Mouse (Mus musculus): ENCODE results near the gene Lgmn. TPM values are rescaled to one million over a fixed set of nuclear protein-coding genes. Genes with fewer than 3 reads are reported as not detected.

The Lgmn gene
- total RNA-seq, 2 experiments from 2014 or later = 29.4 to 31.9 TPM

GRCm38 (mm10) chr12:102434107-102434506 is 5.5 kb downstream of the Lgmn start:
- DNase-seq = no peak

- DNase-seq = no peak
These were observed 7.4 kb downstream of the Lgmn start for GRCm38 (mm10) chr12:102432238-102432637.

- no peak for DNase-seq
These were observed 9.4 kb downstream of the Lgmn start for GRCm38 (mm10) chr12:102430228-102430627.

- DNase-seq = no peak
These were observed 10.0 kb downstream of the Lgmn start for GRCm38 (mm10) chr12:102429656-102430055.

GRCm38 (mm10) chr12:102426285-102426684 is 13.3 kb downstream of the Lgmn start:
- DNase-seq = no peak

- no peak for DNase-seq
These were observed 14.5 kb downstream of the Lgmn start for GRCm38 (mm10) chr12:102425048-102425578.

GRCm38 (mm10) chr12:102424456-102424855 is 15.2 kb downstream of the Lgmn start:
- DNase-seq = no peak

GRCm38 (mm10) chr12:102423625-102424024 is 16.0 kb downstream of the Lgmn start:
- DNase-seq = no peak

GRCm38 (mm10) chr12:102422623-102423320 is 16.8 kb downstream of the Lgmn start:
- DNase-seq = no peak

GRCm38 (mm10) chr12:102422065-102422464 is 17.5 kb downstream of the Lgmn start:
- peak; percentile 63 for DNase-seq

- no peak for DNase-seq
These were observed 19.3 kb downstream of the Lgmn start for GRCm38 (mm10) chr12:102420168-102420890.

GRCm38 (mm10) chr12:102419544-102419943 is 20.1 kb downstream of the Lgmn start:
- DNase-seq = no peak

GRCm38 (mm10) chr12:102417701-102418100 is 21.9 kb downstream of the Lgmn start:
- no peak for DNase-seq

- no peak for DNase-seq
These were observed 22.6 kb downstream of the Lgmn start for GRCm38 (mm10) chr12:102416955-102417510.

GRCm38 (mm10) chr12:102416391-102416837 is 23.2 kb downstream of the Lgmn start:
- DNase-seq = peak; percentile 60

- DNase-seq = no peak
These were observed 24.9 kb downstream of the Lgmn start for GRCm38 (mm10) chr12:102414686-102415085.

GRCm38 (mm10) chr12:102413171-102413570 is 26.4 kb downstream of the Lgmn start:
- no peak for DNase-seq

- DNase-seq = no peak
These were observed 41.0 kb downstream of the Lgmn start for GRCm38 (mm10) chr12:102398588-102398987.

- no peak for DNase-seq
These were observed 43.3 kb downstream of the Lgmn start for GRCm38 (mm10) chr12:102395998-102396991.

- no peak for DNase-seq
These were observed 44.1 kb downstream of the Lgmn start for GRCm38 (mm10) chr12:102395537-102395936.

GRCm38 (mm10) chr12:102394496-102394895 is 45.1 kb downstream of the Lgmn start:
- DNase-seq = no peak

GRCm38 (mm10) chr12:102391982-102392381 is 47.6 kb downstream of the Lgmn start:
- no peak for DNase-seq

Data from gastrocnemius, postnatal 25 days (tissue).